Mouse (Mus musculus) liver, postnatal 0 days (tissue): ENCODE measurements around the gene Wdr34.

Source experiments
- CTCF ChIP-seq: sonication (generic); IDR thresholded peaks from 2 replicates; pipeline ENCODE4 v1.5.1; 2016; ENCODE audit warnings: antibody characterized with exemption, low read depth
- EP300 ChIP-seq: IDR thresholded peaks from 2 replicates; pipeline ENCODE4 v1.6.1; 2016; ENCODE audit warnings: antibody characterized with exemption, low read depth, mild to moderate bottlenecking

GRCm38 (mm10) chr2:30061215-30062166 lies 12.8 kb upstream of the Wdr34 start:
- TF ChIP-seq CTCF (no peak), EP300 (no peak)
